Mouse (Mus musculus): Measurements from ENCODE around the gene D430042O09Rik. TPM values are rescaled to one million over a fixed set of nuclear protein-coding genes. Genes with fewer than 3 reads are reported as not detected.

Gene D430042O09Rik
- polyA plus RNA-seq, 1 experiment from 2014 or later: 8.6 TPM

DNA sequence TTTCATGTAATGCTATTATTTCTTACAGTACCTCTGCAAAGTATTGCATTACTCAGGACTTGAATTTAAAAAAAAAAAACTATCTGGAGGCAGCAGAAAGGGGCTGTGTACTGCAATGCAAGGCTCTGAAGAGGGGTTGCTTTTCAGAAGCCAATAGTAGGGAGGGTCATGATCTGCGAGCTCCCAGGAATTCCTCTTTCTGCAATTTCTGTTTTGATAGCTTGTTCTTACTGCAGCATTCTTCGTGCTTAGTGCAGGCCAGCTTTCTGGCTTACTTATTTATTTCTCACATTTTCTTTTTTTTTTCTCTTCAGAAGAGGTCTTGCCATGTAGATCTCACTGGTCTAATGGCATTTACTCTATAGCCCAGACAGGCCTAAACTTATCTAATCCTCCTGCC lies 32.8 kb downstream of the D430042O09Rik start:
- Histone ChIP-seq H3K4me1 (ENCODE audit: control insufficient read depth in 2 of 2, insufficient read depth in 2 of 2, low read length in 2 of 2) (peaks cover 4 to 9% of the 10 kb centered on the region in 2 experiments; a peak in 2 of 4 replicates), H3K36me3 (ENCODE audit: control insufficient read depth, insufficient read depth, low read length) (no peaks in the 10 kb centered on the region), H3K4me2 (ENCODE audit: low read length) (no peak overlapping the region), H3K9ac (ENCODE audit: low read length) (no peak overlapping the region), H3K27ac (replicated peaks in 1 of 2; ENCODE audit: control insufficient read depth in 1 of 2, insufficient read depth in 1 of 2, low read depth in 2 of 2, low read length in 2 of 2) (no peak overlapping the region), H3K9me3 (ENCODE audit: control insufficient read depth, low read length) (no peaks in the 10 kb centered on the region), H3K27me3 (ENCODE audit: control insufficient read depth, insufficient read depth, low read length) (no peaks in the 10 kb centered on the region), H3K4me3 (ENCODE audit: control insufficient read depth in 1 of 2, insufficient read depth in 1 of 2, low read depth in 1 of 2, low read length in 2 of 2) (no peak overlapping the region)
- 71% methylated on average over 2 of the region's 2 CpGs for WGBS
- ATAC-seq (ENCODE audit: insufficient number of reproducible peaks, insufficient read depth, low FRiP score, low read depth): no peak

GRCm38 (mm10) chr7:125741271-125741703 lies 33.6 kb downstream of the D430042O09Rik start:
- no peak for ATAC-seq (ENCODE audit: insufficient number of reproducible peaks, insufficient read depth, low FRiP score, low read depth)
- peaks cover 4 to 9% of the 10 kb centered on the region in 2 experiments; a peak in 2 of 4 replicates for H3K4me1 ChIP-seq (ENCODE audit: control insufficient read depth in 2 of 2, insufficient read depth in 2 of 2, low read length in 2 of 2)
- WGBS: 22% methylated on average over 1 of the region's 1 CpGs

GRCm38 (mm10) chr7:125744774-125745173 lies 37.1 kb downstream of the D430042O09Rik start:
- Histone ChIP-seq H3K27me3 (ENCODE audit: control insufficient read depth, insufficient read depth, low read length) (no peaks in the 10 kb centered on the region), H3K27ac (replicated peaks in 1 of 2; ENCODE audit: control insufficient read depth in 1 of 2, insufficient read depth in 1 of 2, low read depth in 2 of 2, low read length in 2 of 2) (no peak overlapping the region), H3K9ac (ENCODE audit: low read length) (no peak overlapping the region), H3K9me3 (ENCODE audit: control insufficient read depth, low read length) (no peaks in the 10 kb centered on the region), H3K36me3 (ENCODE audit: control insufficient read depth, insufficient read depth, low read length) (no peaks in the 10 kb centered on the region), H3K4me3 (ENCODE audit: control insufficient read depth in 1 of 2, insufficient read depth in 1 of 2, low read depth in 1 of 2, low read length in 2 of 2) (no peak overlapping the region), H3K4me1 (ENCODE audit: control insufficient read depth in 2 of 2, insufficient read depth in 2 of 2, low read length in 2 of 2) (peaks cover 4 to 9% of the 10 kb centered on the region in 2 experiments; a peak in 2 of 4 replicates), H3K4me2 (ENCODE audit: low read length) (no peak overlapping the region)
- ATAC-seq (ENCODE audit: insufficient number of reproducible peaks, insufficient read depth, low FRiP score, low read depth): no peak
- 77% methylated on average over 1 of the region's 1 CpGs for whole genome bisulfite sequencing

More at GRCm38 (mm10) chr7:125741271-125741703, 33.6 kb downstream of the D430042O09Rik start:
- no peaks in the 10 kb centered on the region for H3K36me3 ChIP-seq (ENCODE audit: control insufficient read depth, insufficient read depth, low read length)
- H3K9me3 ChIP-seq (ENCODE audit: control insufficient read depth, low read length): no peaks in the 10 kb centered on the region
- no peak overlapping the region for H3K27ac ChIP-seq (replicated peaks in 1 of 2; ENCODE audit: control insufficient read depth in 1 of 2, insufficient read depth in 1 of 2, low read depth in 2 of 2, low read length in 2 of 2)
- no peak overlapping the region for H3K9ac ChIP-seq (ENCODE audit: low read length)
- H3K27me3 ChIP-seq (ENCODE audit: control insufficient read depth, insufficient read depth, low read length): no peaks in the 10 kb centered on the region
- H3K4me2 ChIP-seq (ENCODE audit: low read length): no peak overlapping the region
- H3K4me3 ChIP-seq (ENCODE audit: control insufficient read depth in 1 of 2, insufficient read depth in 1 of 2, low read depth in 1 of 2, low read length in 2 of 2): no peak overlapping the region

DNA sequence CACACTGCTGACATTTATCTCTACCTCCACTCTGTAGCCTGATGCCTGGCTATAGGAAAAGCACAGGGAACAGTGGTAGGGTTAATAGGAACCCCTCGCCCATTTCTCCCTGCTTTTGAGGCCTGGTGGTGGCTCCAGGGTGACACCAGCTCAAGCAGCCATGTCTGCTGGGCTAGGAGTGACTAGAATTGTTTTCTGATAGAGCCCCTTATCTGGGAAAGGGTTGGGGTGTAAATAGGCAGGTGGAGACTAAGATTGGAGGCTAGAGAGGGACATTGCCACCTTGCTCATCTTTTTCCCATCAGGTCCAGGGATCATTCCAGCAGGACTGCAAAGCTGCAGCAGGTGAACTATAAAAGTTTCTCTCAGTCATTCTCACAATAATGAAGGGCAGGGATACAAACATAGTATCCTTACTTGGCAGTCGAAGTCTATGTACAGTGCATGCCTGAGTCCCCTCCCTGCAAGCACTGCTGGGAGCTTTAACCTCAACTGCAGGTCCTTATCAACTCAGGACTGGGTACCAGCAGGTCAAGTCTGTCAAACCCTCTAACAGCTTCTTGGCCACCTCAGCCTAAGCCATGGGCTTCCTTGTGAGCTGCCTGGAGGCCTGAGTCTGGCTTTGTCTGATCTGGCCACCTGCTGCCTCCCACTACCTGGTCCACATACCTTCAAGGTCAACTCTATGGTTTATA lies 39.1 kb downstream of the D430042O09Rik start:
- Histone ChIP-seq H3K4me1 (ENCODE audit: control insufficient read depth in 2 of 2, insufficient read depth in 2 of 2, low read length in 2 of 2) (peaks cover 7 to 8% of the 10 kb centered on the region in 2 experiments; a peak in 3 of 4 replicates), H3K27ac (replicated peaks in 1 of 2; ENCODE audit: control insufficient read depth in 1 of 2, insufficient read depth in 1 of 2, low read depth in 2 of 2, low read length in 2 of 2) (no peak overlapping the region), H3K4me3 (ENCODE audit: control insufficient read depth in 1 of 2, insufficient read depth in 1 of 2, low read depth in 1 of 2, low read length in 2 of 2) (no peak overlapping the region), H3K9ac (ENCODE audit: low read length) (no peak overlapping the region), H3K36me3 (ENCODE audit: control insufficient read depth, insufficient read depth, low read length) (0 out of 2 replicates have a peak, but pooled peaks cover 3% of the 10 kb centered on the region), H3K27me3 (ENCODE audit: control insufficient read depth, insufficient read depth, low read length) (no peaks in the 10 kb centered on the region), H3K4me2 (ENCODE audit: low read length) (no peak overlapping the region), H3K9me3 (ENCODE audit: control insufficient read depth, low read length) (no peaks in the 10 kb centered on the region)
- ATAC-seq (ENCODE audit: insufficient number of reproducible peaks, insufficient read depth, low FRiP score, low read depth): no peak
- 75% methylated on average over 2 of the region's 2 CpGs for WGBS

GRCm38 (mm10) chr7:125747316-125747690 lies 39.6 kb downstream of the D430042O09Rik start:
- Histone ChIP-seq H3K4me2 (ENCODE audit: low read length) (no peak overlapping the region), H3K27ac (replicated peaks in 1 of 2; ENCODE audit: control insufficient read depth in 1 of 2, insufficient read depth in 1 of 2, low read depth in 2 of 2, low read length in 2 of 2) (no peak overlapping the region), H3K4me1 (ENCODE audit: control insufficient read depth in 2 of 2, insufficient read depth in 2 of 2, low read length in 2 of 2) (peaks cover 12 to 13% of the 10 kb centered on the region in 2 experiments; a peak in 3 of 4 replicates), H3K9ac (ENCODE audit: low read length) (no peak overlapping the region), H3K27me3 (ENCODE audit: control insufficient read depth, insufficient read depth, low read length) (no peaks in the 10 kb centered on the region), H3K36me3 (ENCODE audit: control insufficient read depth, insufficient read depth, low read length) (0 out of 2 replicates have a peak, but pooled peaks cover 3% of the 10 kb centered on the region), H3K9me3 (ENCODE audit: control insufficient read depth, low read length) (no peaks in the 10 kb centered on the region), H3K4me3 (ENCODE audit: control insufficient read depth in 1 of 2, insufficient read depth in 1 of 2, low read depth in 1 of 2, low read length in 2 of 2) (no peak overlapping the region)
- 63% methylated on average over 7 of the region's 7 CpGs for WGBS
- no peak for ATAC-seq (ENCODE audit: insufficient number of reproducible peaks, insufficient read depth, low FRiP score, low read depth)

- H3K27me3 ChIP-seq (ENCODE audit: control insufficient read depth, insufficient read depth, low read length): no peaks in the 10 kb centered on the region
- H3K36me3 ChIP-seq (ENCODE audit: control insufficient read depth, insufficient read depth, low read length): 0 out of 2 replicates have a peak, but pooled peaks cover 3% of the 10 kb centered on the region
- H3K9ac ChIP-seq (ENCODE audit: low read length): no peak overlapping the region
- no peak overlapping the region for H3K4me3 ChIP-seq (ENCODE audit: control insufficient read depth in 1 of 2, insufficient read depth in 1 of 2, low read depth in 1 of 2, low read length in 2 of 2)
- no peaks in the 10 kb centered on the region for H3K9me3 ChIP-seq (ENCODE audit: control insufficient read depth, low read length)
- H3K4me2 ChIP-seq (ENCODE audit: low read length): no peak overlapping the region
- 45% methylated on average over 3 of the region's 3 CpGs for WGBS
- H3K4me1 ChIP-seq (ENCODE audit: control insufficient read depth in 2 of 2, insufficient read depth in 2 of 2, low read length in 2 of 2): peaks cover 18 to 19% of the 10 kb centered on the region in 2 experiments
- H3K27ac ChIP-seq (replicated peaks in 1 of 2; ENCODE audit: control insufficient read depth in 1 of 2, insufficient read depth in 1 of 2, low read depth in 2 of 2, low read length in 2 of 2): no peak overlapping the region
- ATAC-seq (ENCODE audit: insufficient number of reproducible peaks, insufficient read depth, low FRiP score, low read depth): no peak
These were observed 40.5 kb downstream of the D430042O09Rik start for GRCm38 (mm10) chr7:125748186-125748585.

- Histone ChIP-seq H3K27me3 (ENCODE audit: control insufficient read depth, insufficient read depth, low read length) (no peaks in the 10 kb centered on the region), H3K4me1 (ENCODE audit: control insufficient read depth in 2 of 2, insufficient read depth in 2 of 2, low read length in 2 of 2) (peaks cover 31 to 52% of the 10 kb centered on the region in 2 experiments), H3K4me3 (ENCODE audit: control insufficient read depth in 1 of 2, insufficient read depth in 1 of 2, low read depth in 1 of 2, low read length in 2 of 2) (no peak overlapping the region), H3K9ac (ENCODE audit: low read length) (peak overlapping the region; percentile 39; the same call in 1 of the 2 replicates), H3K36me3 (ENCODE audit: control insufficient read depth, insufficient read depth, low read length) (0 out of 2 replicates have a peak, but pooled peaks cover 3% of the 10 kb centered on the region), H3K9me3 (ENCODE audit: control insufficient read depth, low read length) (no peaks in the 10 kb centered on the region), H3K27ac (replicated peaks in 1 of 2; ENCODE audit: control insufficient read depth in 1 of 2, insufficient read depth in 1 of 2, low read depth in 2 of 2, low read length in 2 of 2) (peak overlapping the region; percentile 90 to 91), H3K4me2 (ENCODE audit: low read length) (no peak overlapping the region)
- ATAC-seq (ENCODE audit: insufficient number of reproducible peaks, insufficient read depth, low FRiP score, low read depth): peak; percentile 60
- 41% methylated on average over 7 of the region's 7 CpGs for WGBS
These were observed 45.1 kb downstream of the D430042O09Rik start for GRCm38 (mm10) chr7:125752699-125753325.
